Mouse (Mus musculus): ENCODE measurements around the gene Itprip. TPM values are rescaled to one million over a fixed set of nuclear protein-coding genes. Genes with fewer than 3 reads are reported as not detected.

Gene Itprip
- polyA plus RNA-seq, 1 experiment from 2014 or later: 16.4 TPM

DNA sequence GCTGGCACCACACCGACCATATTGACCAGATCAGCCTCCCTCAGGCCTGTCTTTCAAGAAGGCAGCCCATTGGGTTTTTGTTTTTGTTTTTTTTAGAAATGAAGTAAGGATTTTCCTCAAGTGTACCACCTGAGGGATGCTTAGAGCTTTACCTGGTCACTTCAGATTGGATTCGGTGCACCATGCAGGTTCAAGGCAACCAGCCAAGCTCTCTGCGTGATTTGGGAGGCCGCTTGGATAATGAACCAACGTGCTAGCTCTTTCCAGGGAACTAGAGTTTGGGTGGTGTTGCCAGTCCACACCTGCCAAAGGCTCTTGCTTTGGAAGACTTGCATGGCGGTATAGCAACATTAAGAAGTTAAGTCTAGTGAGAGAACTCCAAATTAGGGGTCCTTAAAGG is 26.0 kb downstream of the Itprip start:
- WGBS: 92% methylated on average over 6 of the region's 6 CpGs
- Histone ChIP-seq H3K27ac (no peak overlapping the region), H3K9me3 (no peaks in the 10 kb centered on the region), H3K9ac (no peak overlapping the region), H3K36me3 (peaks cover 38% of the 10 kb centered on the region), H3K4me3 (no peak overlapping the region), H3K27me3 (replicated peaks) (no peaks in the 10 kb centered on the region), H3K4me2 (replicated peaks) (no peak overlapping the region), H3K4me1 (0 out of 2 replicates have a peak, but pooled peaks cover 5% of the 10 kb centered on the region)
- ATAC-seq (ENCODE audit: low FRiP score, low read depth): no peak

DNA sequence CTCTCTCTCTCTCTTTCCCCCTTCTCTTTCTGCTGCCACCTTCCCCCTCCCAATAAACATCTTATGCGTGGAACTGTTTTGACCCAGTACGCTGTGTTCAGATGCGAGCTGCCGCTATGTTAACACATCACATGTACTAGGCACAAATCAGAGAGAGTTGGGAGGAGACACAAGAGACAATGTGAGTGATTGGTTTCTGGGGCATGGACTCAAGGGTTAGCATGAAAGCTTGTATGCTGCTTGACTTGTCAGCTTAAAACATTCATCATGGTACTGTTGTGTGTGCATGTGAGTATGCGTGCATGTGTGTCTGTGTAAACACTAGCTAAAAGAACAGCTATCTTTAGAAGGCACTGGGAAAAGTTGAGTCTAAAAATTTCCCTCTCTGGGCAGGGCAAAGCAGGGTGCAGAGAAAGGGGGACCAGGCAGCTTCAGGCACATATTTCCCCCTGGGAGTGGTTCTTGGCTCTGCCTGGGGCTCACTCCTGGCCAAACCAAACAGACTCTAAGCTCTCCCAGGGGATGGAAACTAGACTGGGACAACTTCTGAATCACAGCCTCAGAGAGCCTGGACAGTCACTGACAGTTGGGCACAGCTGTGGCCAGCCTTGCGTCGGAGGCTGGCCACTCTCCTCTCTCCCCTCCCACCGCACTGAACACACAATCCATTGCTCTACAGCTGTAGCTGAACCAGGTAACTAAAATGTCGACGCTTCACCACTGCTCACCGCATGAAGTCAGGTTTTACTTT is 27.4 kb downstream of the Itprip start:
- no peak overlapping the region for H3K4me2 ChIP-seq (replicated peaks)
- no peak overlapping the region for H3K27ac ChIP-seq
- H3K4me1 ChIP-seq: 0 out of 2 replicates have a peak, but pooled peaks cover 5% of the 10 kb centered on the region
- no peaks in the 10 kb centered on the region for H3K27me3 ChIP-seq (replicated peaks)
- ATAC-seq (ENCODE audit: low FRiP score, low read depth): no peak
- H3K4me3 ChIP-seq: no peak overlapping the region
- WGBS: 83% methylated on average over 11 of the region's 11 CpGs
- H3K36me3 ChIP-seq: peaks cover 26% of the 10 kb centered on the region
- H3K9me3 ChIP-seq: no peaks in the 10 kb centered on the region
- no peak overlapping the region for H3K9ac ChIP-seq

DNA sequence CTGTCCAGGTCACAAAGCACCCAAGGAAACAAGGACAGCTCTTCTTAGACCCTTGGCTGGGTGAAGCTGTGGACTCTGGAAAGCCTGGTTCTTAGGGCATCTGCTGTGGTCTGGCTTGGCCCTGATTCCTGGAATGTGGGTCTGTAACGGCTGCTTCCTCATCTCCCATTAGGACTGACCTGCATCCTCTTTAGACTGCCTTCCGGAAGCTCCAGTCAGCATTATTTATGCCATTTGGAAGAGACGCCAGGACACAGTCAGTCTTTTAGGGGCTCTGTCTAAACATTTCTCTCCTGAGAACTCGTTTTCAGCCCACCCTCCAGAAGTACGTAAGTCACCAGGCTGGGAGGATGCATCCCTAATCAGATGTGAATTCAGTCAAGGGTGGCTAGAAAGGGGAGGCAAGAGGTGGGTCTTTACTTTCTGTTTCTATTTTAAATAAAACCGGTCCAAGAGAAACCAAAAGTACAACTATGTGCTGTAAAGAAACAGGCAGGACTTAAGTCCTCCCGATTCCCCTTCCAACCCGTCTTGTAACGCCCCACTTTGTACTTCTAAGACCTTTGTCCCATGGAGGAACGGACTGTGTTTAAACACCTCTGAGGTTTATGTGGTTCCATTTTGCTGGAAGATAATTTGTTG is 28.5 kb downstream of the Itprip start:
- Histone ChIP-seq H3K27me3 (replicated peaks) (no peaks in the 10 kb centered on the region), H3K4me3 (no peak overlapping the region), H3K9ac (no peak overlapping the region), H3K4me2 (replicated peaks) (no peak overlapping the region), H3K36me3 (peaks cover 15% of the 10 kb centered on the region; the same call in 1 of the 2 replicates), H3K27ac (no peak overlapping the region), H3K9me3 (no peaks in the 10 kb centered on the region), H3K4me1 (0 out of 2 replicates have a peak, but pooled peaks cover 5% of the 10 kb centered on the region)
- WGBS: 70% methylated on average over 10 of the region's 10 CpGs
- ATAC-seq (ENCODE audit: low FRiP score, low read depth): no peak

DNA sequence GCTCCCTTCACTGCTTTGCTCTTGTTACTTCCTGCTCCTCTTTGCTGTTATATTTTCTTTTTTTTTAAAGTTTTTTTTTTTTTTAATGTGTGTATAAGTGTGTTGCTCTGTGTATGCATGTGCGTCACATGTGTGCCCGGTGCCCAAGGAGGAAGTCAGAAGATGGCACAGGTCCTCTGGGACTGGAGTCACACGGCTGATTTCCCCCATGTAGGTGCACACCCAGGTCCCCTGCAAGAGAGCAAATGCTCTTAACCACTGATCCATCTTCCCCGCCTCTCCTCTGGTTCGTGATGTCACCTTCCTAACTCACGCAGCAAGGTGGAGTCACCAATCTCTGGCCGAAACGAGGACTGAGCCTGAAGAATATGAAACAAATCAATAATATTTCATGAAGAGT is 31.1 kb downstream of the Itprip start:
- H3K4me3 ChIP-seq: no peak overlapping the region
- no peak overlapping the region for H3K9ac ChIP-seq
- H3K9me3 ChIP-seq: no peaks in the 10 kb centered on the region
- peaks cover 10% of the 10 kb centered on the region for H3K4me1 ChIP-seq
- H3K36me3 ChIP-seq: no peaks in the 10 kb centered on the region
- no peaks in the 10 kb centered on the region for H3K27me3 ChIP-seq (replicated peaks)
- no peak for ATAC-seq (ENCODE audit: low FRiP score, low read depth)
- WGBS: 91% methylated on average over 8 of the region's 8 CpGs
- no peak overlapping the region for H3K27ac ChIP-seq
- H3K4me2 ChIP-seq (replicated peaks): no peak overlapping the region

DNA sequence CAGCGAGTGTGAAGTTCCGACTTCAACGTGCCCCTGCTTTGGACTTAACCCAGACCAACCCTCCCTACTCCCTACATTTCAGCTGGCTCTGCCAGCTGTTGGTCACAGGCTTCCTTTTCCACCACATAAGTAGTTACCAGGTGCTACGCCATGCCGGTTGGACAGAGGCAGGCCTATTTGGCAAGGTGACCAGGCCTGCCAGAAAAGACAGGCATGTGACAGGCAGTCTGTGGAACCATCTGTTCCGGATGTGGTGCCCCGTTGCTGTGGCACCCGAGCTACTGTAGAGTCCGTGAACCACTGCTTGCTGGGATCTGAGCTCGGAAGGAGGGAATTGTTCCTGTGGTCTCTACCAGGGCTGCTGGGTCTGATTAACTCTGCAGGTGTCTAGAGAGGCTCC is 31.7 kb downstream of the Itprip start:
- Histone ChIP-seq H3K9ac (no peak overlapping the region), H3K4me1 (peaks cover 10% of the 10 kb centered on the region), H3K9me3 (no peaks in the 10 kb centered on the region), H3K36me3 (no peaks in the 10 kb centered on the region), H3K4me3 (no peak overlapping the region), H3K27me3 (replicated peaks) (no peaks in the 10 kb centered on the region), H3K4me2 (replicated peaks) (no peak overlapping the region), H3K27ac (no peak overlapping the region)
- 92% methylated on average over 10 of the region's 10 CpGs for WGBS
- no peak for ATAC-seq (ENCODE audit: low FRiP score, low read depth)

DNA sequence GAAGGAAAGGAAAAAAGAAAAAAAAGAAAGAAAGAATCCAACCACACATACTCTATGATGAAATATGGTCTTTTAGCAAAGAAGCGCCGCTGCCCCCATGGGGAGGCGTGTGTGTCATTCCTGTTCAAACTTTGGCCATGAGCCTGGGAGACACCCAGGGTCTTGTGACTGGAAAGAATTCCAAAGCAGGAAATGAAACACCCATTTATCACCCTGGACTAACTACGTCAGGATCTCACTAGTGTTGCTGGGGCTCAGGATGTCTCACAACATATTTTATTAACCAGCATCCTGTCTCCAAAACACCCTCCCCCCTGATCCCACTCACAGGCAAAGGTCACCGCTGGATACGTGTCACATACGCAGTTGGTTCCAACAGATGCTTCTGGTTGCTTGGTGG is 32.5 kb downstream of the Itprip start:
- 70% methylated on average over 7 of the region's 7 CpGs for WGBS
- Histone ChIP-seq H3K9me3 (no peaks in the 10 kb centered on the region), H3K4me1 (peaks cover 5% of the 10 kb centered on the region), H3K36me3 (no peaks in the 10 kb centered on the region), H3K27ac (no peak overlapping the region), H3K4me2 (replicated peaks) (no peak overlapping the region), H3K4me3 (no peak overlapping the region), H3K9ac (no peak overlapping the region), H3K27me3 (replicated peaks) (no peaks in the 10 kb centered on the region)
- ATAC-seq (ENCODE audit: low FRiP score, low read depth): no peak

DNA sequence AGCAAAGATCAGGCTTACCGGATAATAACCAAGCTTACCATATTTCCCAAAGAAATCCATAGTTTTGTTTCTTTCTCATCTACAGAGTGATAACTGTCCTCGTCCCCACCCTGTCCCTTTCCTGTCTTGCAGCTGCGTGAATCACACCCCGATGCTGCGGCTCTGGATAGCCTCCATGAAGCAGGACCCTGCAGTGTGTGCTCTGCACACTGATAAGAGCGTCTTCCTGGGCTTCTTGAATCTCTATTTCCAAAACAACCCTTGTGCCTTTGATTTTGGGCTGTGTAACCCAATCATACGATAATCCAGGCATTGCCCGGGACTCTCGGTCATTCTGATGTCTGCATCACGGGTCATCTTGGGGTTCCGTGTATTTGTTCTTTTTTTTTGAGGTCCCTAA is 33.2 kb downstream of the Itprip start:
- Histone ChIP-seq H3K27ac (no peak overlapping the region), H3K4me3 (no peak overlapping the region), H3K27me3 (replicated peaks) (no peaks in the 10 kb centered on the region), H3K9me3 (no peaks in the 10 kb centered on the region), H3K36me3 (no peaks in the 10 kb centered on the region), H3K4me2 (replicated peaks) (no peak overlapping the region), H3K4me1 (peaks cover 5% of the 10 kb centered on the region), H3K9ac (no peak overlapping the region)
- WGBS: 87% methylated on average over 11 of the region's 11 CpGs
- no peak for ATAC-seq (ENCODE audit: low FRiP score, low read depth)

DNA sequence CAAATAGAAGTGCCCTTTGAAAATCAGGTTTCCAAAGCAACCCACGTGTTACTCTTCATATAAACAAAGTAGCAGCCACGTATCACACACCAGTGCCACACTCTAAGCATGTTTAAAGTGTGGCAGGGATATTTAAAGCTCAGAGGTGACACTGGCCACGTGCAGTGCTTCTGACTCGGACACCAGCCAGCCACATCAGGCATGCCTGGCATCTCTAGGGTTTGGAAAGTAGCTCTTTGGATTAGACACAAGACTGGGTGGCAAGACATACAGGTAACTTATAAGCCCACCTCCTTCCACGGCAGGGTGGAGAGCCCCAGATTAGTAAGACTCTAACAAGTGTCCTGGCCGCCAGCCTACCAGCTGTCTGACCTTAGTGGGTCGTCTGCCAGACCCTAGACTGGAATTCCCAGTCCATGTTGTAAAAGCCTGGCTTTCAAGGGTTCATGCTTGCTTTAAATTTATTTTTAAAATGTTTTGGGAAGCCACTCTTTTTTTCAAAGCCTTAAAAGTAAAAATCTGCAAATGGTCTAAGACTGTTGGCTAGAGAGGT is 33.8 kb downstream of the Itprip start:
- H3K4me2 ChIP-seq (replicated peaks): no peak overlapping the region
- no peak for ATAC-seq (ENCODE audit: low FRiP score, low read depth)

DNA sequence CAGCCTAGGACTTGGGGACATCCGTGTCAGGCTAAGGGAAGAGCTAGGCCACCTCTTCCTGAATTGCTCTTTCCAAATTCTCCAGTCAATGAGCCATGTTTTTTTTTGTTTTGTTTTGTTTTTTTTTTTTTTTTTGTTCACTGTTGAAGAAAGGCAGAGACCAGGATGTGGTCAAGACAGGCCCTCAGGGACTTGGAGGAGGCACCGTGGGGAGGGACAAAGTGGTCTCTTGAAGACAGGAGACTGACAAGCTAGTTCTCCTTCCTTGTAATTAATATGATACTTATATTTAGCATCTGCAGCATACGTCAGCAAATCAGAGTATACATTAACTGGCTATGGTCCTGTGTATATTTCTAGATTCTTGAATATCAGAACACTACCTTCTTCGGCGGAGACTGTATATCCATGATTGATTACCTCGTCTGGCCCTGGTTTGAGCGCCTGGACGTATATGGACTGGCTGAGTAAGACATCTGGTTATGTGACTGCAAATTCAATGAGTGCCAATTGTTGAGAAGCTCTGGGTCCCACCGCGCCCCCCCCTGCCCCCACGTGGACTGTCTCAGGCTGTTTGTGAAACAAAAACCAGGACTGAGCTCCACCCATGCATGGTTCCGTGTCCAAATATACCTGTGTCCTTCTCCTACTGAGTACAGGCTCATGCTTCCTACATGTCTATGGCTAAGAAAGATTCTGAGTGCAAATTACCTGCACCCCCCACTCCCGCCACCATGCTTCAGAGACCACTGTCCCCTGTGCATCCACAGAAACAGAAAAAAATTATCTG is 34.6 kb downstream of the Itprip start:
- no peaks in the 10 kb centered on the region for H3K9me3 ChIP-seq
- no peak overlapping the region for H3K27ac ChIP-seq
- H3K27me3 ChIP-seq (replicated peaks): no peaks in the 10 kb centered on the region
- no peak overlapping the region for H3K9ac ChIP-seq
- H3K4me2 ChIP-seq (replicated peaks): no peak overlapping the region
- H3K4me3 ChIP-seq: no peak overlapping the region
- 78% methylated on average over 13 of the region's 13 CpGs for WGBS
- no peak for ATAC-seq (ENCODE audit: low FRiP score, low read depth)
- H3K4me1 ChIP-seq: peaks cover 5% of the 10 kb centered on the region
- no peaks in the 10 kb centered on the region for H3K36me3 ChIP-seq

More for the DNA sequence above, 33.8 kb downstream of the Itprip start:
- H3K36me3 ChIP-seq: no peaks in the 10 kb centered on the region
- no peak overlapping the region for H3K4me3 ChIP-seq
- no peaks in the 10 kb centered on the region for H3K27me3 ChIP-seq (replicated peaks)
- H3K9ac ChIP-seq: no peak overlapping the region
- H3K27ac ChIP-seq: no peak overlapping the region
- H3K9me3 ChIP-seq: no peaks in the 10 kb centered on the region
- H3K4me1 ChIP-seq: peaks cover 5% of the 10 kb centered on the region
- WGBS: 74% methylated on average over 7 of the region's 7 CpGs

DNA sequence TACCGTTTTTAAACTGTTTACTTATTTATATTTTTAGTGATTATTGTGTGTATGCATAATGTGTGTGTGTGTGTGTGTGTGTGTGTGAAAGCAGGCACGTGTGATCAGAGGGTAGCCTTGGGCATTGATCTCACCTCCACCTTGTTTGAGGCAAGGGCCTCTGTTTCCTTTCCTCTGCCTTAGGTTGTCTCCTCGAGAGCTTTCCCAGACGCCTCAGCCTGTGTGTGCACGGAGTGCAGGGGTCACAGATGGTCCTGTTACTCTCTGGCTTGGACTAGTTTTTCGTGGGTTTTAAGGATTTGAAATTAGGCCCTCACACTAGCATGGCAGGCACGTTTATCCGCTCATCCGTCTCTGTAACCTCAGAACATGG is 36.2 kb downstream of the Itprip start:
- ATAC-seq (ENCODE audit: low FRiP score, low read depth): peak; percentile 39; the same call in 1 of the 2 replicates
- Histone ChIP-seq H3K4me1 (peaks cover 5% of the 10 kb centered on the region), H3K36me3 (no peaks in the 10 kb centered on the region), H3K9ac (no peak overlapping the region), H3K27me3 (replicated peaks) (no peaks in the 10 kb centered on the region), H3K27ac (no peak overlapping the region), H3K9me3 (no peaks in the 10 kb centered on the region), H3K4me3 (no peak overlapping the region), H3K4me2 (replicated peaks) (no peak overlapping the region)
- WGBS: 65% methylated on average over 9 of the region's 9 CpGs

DNA sequence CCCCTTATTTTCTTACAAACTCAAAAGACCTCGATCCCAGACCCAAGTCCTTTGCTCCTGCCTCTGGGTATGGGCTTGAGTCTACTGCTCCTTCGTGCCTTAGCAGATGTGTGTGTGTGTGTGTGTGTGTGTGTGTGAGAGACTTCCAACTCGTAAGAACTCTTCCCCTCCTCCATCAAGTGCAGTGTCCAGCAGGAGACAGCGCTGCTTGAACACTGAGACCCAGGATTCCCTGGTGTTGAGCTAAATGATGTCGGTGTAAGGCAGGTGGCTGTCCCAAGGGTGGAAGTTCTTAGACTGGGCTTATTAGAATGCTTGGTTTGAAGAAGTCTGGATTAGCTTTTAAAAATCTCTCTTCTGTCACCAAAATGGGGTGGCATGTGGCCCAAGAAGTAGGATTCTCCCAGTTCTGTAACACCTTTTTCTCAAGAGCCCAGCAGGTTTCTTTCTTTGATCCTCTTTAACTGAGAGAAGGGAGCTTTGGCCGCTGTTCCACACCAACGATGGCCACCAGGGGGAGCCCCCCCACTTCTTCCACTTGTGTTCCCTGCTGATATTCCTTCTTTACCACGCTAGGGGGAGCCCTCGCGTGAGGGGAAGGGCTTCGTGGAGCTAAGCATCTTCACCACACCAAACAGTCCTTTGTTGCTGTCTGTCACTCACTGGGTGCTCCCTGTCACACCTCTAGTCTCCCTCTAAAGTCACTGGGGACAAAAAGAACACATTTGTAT is 36.8 kb downstream of the Itprip start:
- no peak overlapping the region for H3K27ac ChIP-seq
- peak; percentile 85 for ATAC-seq (ENCODE audit: low FRiP score, low read depth)
- peaks cover 5% of the 10 kb centered on the region for H3K4me1 ChIP-seq
- WGBS: 25% methylated on average over 11 of the region's 11 CpGs
- no peaks in the 10 kb centered on the region for H3K36me3 ChIP-seq
- H3K9ac ChIP-seq: no peak overlapping the region
- H3K4me2 ChIP-seq (replicated peaks): no peak overlapping the region
- H3K4me3 ChIP-seq: no peak overlapping the region
- H3K9me3 ChIP-seq: no peaks in the 10 kb centered on the region
- no peaks in the 10 kb centered on the region for H3K27me3 ChIP-seq (replicated peaks)

Data from neural tube, embryonic 12.5 days (tissue).